24 mouse cellular contexts compared by ENCODE assay signal in genomic region chr15:81850718-81851117, GRCm38 (mm10). TPM values are rescaled to one million over a fixed set of nuclear protein-coding genes. Genes with fewer than 3 reads are reported as not detected.
DNase-seq lines count a peak whose midpoint lies in the region; ATAC-seq and TF ChIP-seq lines count a peak whose summit lies in the region.
"Had no signal": no experiment of that assay in that cellular context is flagged by ENCODE, and none has a peak within 500 bp of the region (broad histone marks: within the 10 kb centered on the region; RNA-seq: fewer than 3 reads in every experiment).

No protein-coding gene starts in this region.

- ATAC-seq in hindbrain, postnatal 0 days = no peak
- ATAC-seq: CD4-positive, CD25-positive, alpha-beta regulatory T cell, adult 4 months; forebrain, embryonic 13.5 days; inflammation-experienced regulatory T-cells, adult 6 months; midbrain, embryonic 13.5 days; Patski had no signal

- TF ChIP-seq CTCF in left cerebral cortex, adult 2 months (IDR thresholded peaks at IDR 0.05) = no peak
- TF ChIP-seq CTCF in hindbrain, postnatal 0 days (IDR thresholded peaks at IDR 0.05; ENCODE audit: low read depth) = no peak

- intact Hi-C loops in left cerebral cortex, adult 2 months (cut with DNase I) = no loop called here
- intact Hi-C loops in left cerebral cortex, postnatal 36 days (cut with DNase I) = no loop called here

- WGBS in hindbrain, postnatal 0 days = 85% methylated on average over 14 of the region's 14 CpGs

- peaks cover 30% of the 10 kb centered on the region for H3K36me3 ChIP-seq in hindbrain, postnatal 0 days (ENCODE audit: insufficient read depth, low read length)

- no peaks in the 10 kb centered on the region for H3K27me3 ChIP-seq in hindbrain, postnatal 0 days (ENCODE audit: insufficient read depth, low read length)
- H3K27me3 ChIP-seq: forebrain, embryonic 13.5 days; hindbrain, embryonic 13.5 days; limb, embryonic 12.5 days; megakaryocyte, embryonic 14.5 days; midbrain, embryonic 13.5 days; Patski had no signal

- H3K4me3 ChIP-seq in left cerebral cortex, adult 2 months = no peak overlapping the region
- H3K4me3 ChIP-seq in hindbrain, postnatal 0 days (ENCODE audit: low read length) = no peak overlapping the region
- H3K4me3 ChIP-seq: forebrain, embryonic 13.5 days; hindbrain, embryonic 13.5 days; limb, embryonic 12.5 days; megakaryocyte, embryonic 14.5 days; midbrain, embryonic 13.5 days had no signal

- H3K4me2 ChIP-seq in hindbrain, postnatal 0 days (ENCODE audit: low read depth, low read length) = no peak overlapping the region
- H3K4me2 ChIP-seq: forebrain, embryonic 13.5 days; hindbrain, embryonic 13.5 days; limb, embryonic 12.5 days; lung, embryonic 14.5 days; midbrain, embryonic 13.5 days had no signal

- peak; percentile 45 for DNase-seq in cerebellum, adult 9-11 months
- no peak for DNase-seq in cerebellum, adult 18-20 months
- no peak for DNase-seq in left cerebral cortex, adult 2 months (ENCODE audit: extremely low spot score in 1 of 2, low spot score in 2 of 2)
- no peak for DNase-seq in left cerebral cortex, postnatal 36 days (ENCODE audit: low spot score in 2 of 2)
- DNase-seq in thymus, adult 18-20 months = peak; percentile 63 to 72
- DNase-seq in thymus, postnatal 4 days = peak; percentile 53
- DNase-seq in hindbrain, postnatal 0 days (ENCODE audit: low spot score) = no peak
- DNase-seq: adrenal gland, adult 2 months; cerebellum, postnatal 10 days; heart, postnatal 36 days; kidney, adult 18-20 months; lung, embryonic 14.5 days; lung, postnatal 36 days had no signal

- no peak overlapping the region for H3K9ac ChIP-seq in hindbrain, postnatal 0 days (replicated peaks; ENCODE audit: low read length)
- H3K9ac ChIP-seq: forebrain, embryonic 13.5 days; hindbrain, embryonic 13.5 days; liver, embryonic 14.5 days; lung, embryonic 14.5 days; midbrain, embryonic 13.5 days had no signal

- H3K9me3 ChIP-seq in hindbrain, postnatal 0 days (ENCODE audit: low read length) = no peaks in the 10 kb centered on the region
- H3K9me3 ChIP-seq: forebrain, embryonic 13.5 days; G1E; hindbrain, embryonic 13.5 days; limb, embryonic 12.5 days; megakaryocyte, embryonic 14.5 days; midbrain, embryonic 13.5 days had no signal

- 0 out of 2 replicates have a peak, but pooled peaks cover 5% of the 10 kb centered on the region for H3K4me1 ChIP-seq in hindbrain, postnatal 0 days (ENCODE audit: insufficient read depth, low read length)

- peak overlapping the region; percentile 40; the same call in 1 of the 2 replicates for H3K27ac ChIP-seq in left cerebral cortex, adult 2 months
- no peak overlapping the region for H3K27ac ChIP-seq in hindbrain, postnatal 0 days
- H3K27ac ChIP-seq: forebrain, embryonic 13.5 days; hindbrain, embryonic 13.5 days; kidney, postnatal 0 days; limb, embryonic 12.5 days; liver, embryonic 14.5 days; midbrain, embryonic 13.5 days had no signal

RNA-seq across cellular contexts. Expression of gene Tob2, which starts 7.9 kb away (rescaled TPM):
- total RNA-seq in left cerebral cortex, adult 2 months (2021) = 10 to 100 TPM; 34.8 to 41.4 TPM
- total RNA-seq in left cerebral cortex, postnatal 36 days (2021) = 10 to 100 TPM; 26.4 to 37.6 TPM
- total RNA-seq in hindbrain, postnatal 0 days (2014; rRNA removed) = 12.9 and 13.9 TPM in 2 replicates
- polyA plus RNA-seq in hindbrain, postnatal 0 days (2015; fragmentation: Nextera tagmentation; extraction: Ambion mirVana) = 14.0 and 14.5 TPM in 2 replicates

RNA-seq across cellular contexts. Expression of gene Phf5a, which starts 21.0 kb away (rescaled TPM):
- 10 to 100 TPM; 31.1 to 32.8 TPM for total RNA-seq in left cerebral cortex, adult 2 months (2021)
- 10 to 100 TPM; 31.0 to 36.3 TPM for total RNA-seq in left cerebral cortex, postnatal 36 days (2021)
- 29.0 and 29.7 TPM in 2 replicates for total RNA-seq in hindbrain, postnatal 0 days (2014; rRNA removed)
- polyA plus RNA-seq in hindbrain, postnatal 0 days (2015; fragmentation: Nextera tagmentation; extraction: Ambion mirVana) = 102 and 110 TPM in 2 replicates

RNA-seq across cellular contexts. Expression of gene Aco2, which starts 21.4 kb away (rescaled TPM):
- total RNA-seq in left cerebral cortex, adult 2 months (2021) = 100 to 1,000 TPM; 420 to 427 TPM
- total RNA-seq in left cerebral cortex, postnatal 36 days (2021) = 100 to 1,000 TPM; 425 to 455 TPM
- total RNA-seq in hindbrain, postnatal 0 days (2014; rRNA removed) = 536 and 538 TPM in 2 replicates
- 298 and 299 TPM in 2 replicates for polyA plus RNA-seq in hindbrain, postnatal 0 days (2015; fragmentation: Nextera tagmentation; extraction: Ambion mirVana)

RNA-seq across cellular contexts. Expression of gene Tef, which starts 48.5 kb away (rescaled TPM):
- 100 to 1,000 TPM; 220 to 228 TPM for total RNA-seq in left cerebral cortex, adult 2 months (2021)
- total RNA-seq in left cerebral cortex, postnatal 36 days (2021) = 100 to 1,000 TPM; 244 to 267 TPM
- total RNA-seq in hindbrain, postnatal 0 days (2014; rRNA removed) = 62.5 and 64.1 TPM in 2 replicates
- polyA plus RNA-seq in hindbrain, postnatal 0 days (2015; fragmentation: Nextera tagmentation; extraction: Ambion mirVana) = 27.8 and 30.4 TPM in 2 replicates

Comparison
In these comparisons a context has a peak if more than half of its experiments do, and no peak if none do; other contexts are left out.
1. DNase-seq: peak in cerebellum, adult 9-11 months (single experiment), thymus, adult 18-20 months (2 of 2) and thymus, postnatal 4 days (single experiment); none in cerebellum, adult 18-20 months (0 of 2), left cerebral cortex, adult 2 months (0 of 2), left cerebral cortex, postnatal 36 days (0 of 2) and hindbrain, postnatal 0 days (single experiment).